ENCODE assay signal across 8 mouse cellular contexts in the genomic region with DNA sequence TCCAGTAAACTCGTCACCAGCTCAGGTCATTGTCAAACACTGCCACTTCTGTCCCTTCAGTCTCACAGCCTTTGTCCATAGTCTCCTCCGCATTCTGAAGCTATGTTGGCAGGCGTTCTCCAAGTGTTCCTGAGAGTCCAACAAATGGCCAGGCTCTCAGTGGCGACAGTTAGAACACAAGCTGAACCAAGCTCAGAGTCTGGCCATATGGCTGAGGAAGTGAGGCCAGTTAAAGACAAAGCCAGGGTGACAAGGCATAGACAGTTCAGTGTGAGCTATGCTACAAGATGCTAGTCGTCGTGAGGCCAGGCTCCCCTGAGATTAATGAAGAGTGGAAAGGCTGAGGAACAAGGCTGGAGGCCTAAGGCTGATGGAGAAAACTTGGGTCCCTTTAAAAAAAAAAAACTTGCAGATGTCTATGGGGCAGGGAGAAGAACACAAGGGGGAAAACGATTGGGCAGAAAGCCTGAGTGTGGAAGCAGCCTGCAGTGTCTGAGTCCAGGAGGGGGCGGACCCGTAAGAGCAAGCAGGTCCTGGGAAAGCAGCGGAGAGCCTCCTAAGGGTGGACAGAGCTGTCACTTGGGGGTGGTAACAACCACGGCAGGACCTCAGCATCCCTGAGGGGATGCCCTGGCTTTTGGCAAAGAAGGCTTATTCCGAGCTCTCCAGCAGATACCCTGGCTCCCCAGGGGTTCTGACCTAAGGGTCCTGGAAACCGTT. TPM values are rescaled to one million over a fixed set of nuclear protein-coding genes. Genes with fewer than 3 reads are reported as not detected.
DNase-seq lines count a peak whose midpoint lies in the region; ATAC-seq and TF ChIP-seq lines count a peak whose summit lies in the region.

No protein-coding gene starts in this region.

- peak; percentile 67 for DNase-seq in embryo, embryonic 10 days (ENCODE audit: low spot score)
- DNase-seq in embryo, embryonic 9.5 days (ENCODE audit: extremely low spot score) = no peak
- DNase-seq in cerebellum, adult 2 months = peak; percentile 69 to 86
- DNase-seq in lung, postnatal 0 days (ENCODE audit: low spot score) = peak; percentile 62
- no peak for DNase-seq in frontal cortex, postnatal 25 days (ENCODE audit: low spot score in 2 of 2)
- DNase-seq in urinary bladder, adult 18-20 months (ENCODE audit: low spot score in 2 of 2) = no peak

- no peak for TF ChIP-seq POLR2A in cerebellum, adult 2 months (IDR thresholded peaks at IDR 0.05; ENCODE audit: borderline replicate concordance, insufficient read depth, low read length)

- peaks cover 7% of the 10 kb centered on the region for H3K4me1 ChIP-seq in cerebellum, adult 2 months (ENCODE audit: control insufficient read depth, insufficient read depth, low read length)
- peaks cover 27% of the 10 kb centered on the region for H3K4me1 ChIP-seq in heart, embryonic 13.5 days
- H3K4me1 ChIP-seq in lung, postnatal 0 days (ENCODE audit: insufficient read depth, low read depth, low read length) = peaks cover 10% of the 10 kb centered on the region; the same call in 1 of the 2 replicates

- WGBS in cerebellum, adult 2 months = 15% methylated on average over 13 of the region's 13 CpGs
- WGBS in heart, embryonic 13.5 days = 23% methylated on average over 13 of the region's 13 CpGs
- WGBS in lung, postnatal 0 days = 29% methylated on average over 13 of the region's 13 CpGs

- H3K9ac ChIP-seq in heart, embryonic 13.5 days = peak overlapping the region; percentile 25; the same call in 1 of the 2 replicates
- no peak overlapping the region for H3K9ac ChIP-seq in lung, postnatal 0 days (replicated peaks; ENCODE audit: low read depth)

- H3K9me3 ChIP-seq in heart, embryonic 13.5 days = no peaks in the 10 kb centered on the region
- no peaks in the 10 kb centered on the region for H3K9me3 ChIP-seq in lung, postnatal 0 days (ENCODE audit: low read length)

- H3K27ac ChIP-seq in cerebellum, adult 2 months (ENCODE audit: insufficient read depth, low read length) = no peak overlapping the region
- peak overlapping the region; percentile 63 for H3K27ac ChIP-seq in heart, embryonic 13.5 days (replicated peaks)
- no peak overlapping the region for H3K27ac ChIP-seq in lung, postnatal 0 days (ENCODE audit: low read length)

- TF ChIP-seq EP300 in lung, postnatal 0 days (IDR thresholded peaks at IDR 0.05) = no peak

- no peak overlapping the region for H3K4me3 ChIP-seq in cerebellum, adult 2 months (replicated peaks; ENCODE audit: insufficient read depth, low read depth, low read length)
- peak overlapping the region; percentile 8; the same call in 1 of the 2 replicates for H3K4me3 ChIP-seq in heart, embryonic 13.5 days
- no peak overlapping the region for H3K4me3 ChIP-seq in lung, postnatal 0 days (ENCODE audit: low read depth, low read length)

- no peaks in the 10 kb centered on the region for H3K36me3 ChIP-seq in heart, embryonic 13.5 days
- no peaks in the 10 kb centered on the region for H3K36me3 ChIP-seq in lung, postnatal 0 days (ENCODE audit: insufficient read depth, low read length)

- no peak for TF ChIP-seq CTCF in cerebellum, adult 2 months (IDR thresholded peaks at IDR 0.05; ENCODE audit: borderline replicate concordance, insufficient read depth, low read depth, low read length)
- peak; percentile 48 for TF ChIP-seq CTCF in lung, postnatal 0 days (IDR thresholded peaks at IDR 0.05)

- no peaks in the 10 kb centered on the region for H3K27me3 ChIP-seq in cerebellum, adult 2 months (ENCODE audit: control insufficient read depth, insufficient read depth, low read length)
- H3K27me3 ChIP-seq in heart, embryonic 13.5 days (replicated peaks) = no peaks in the 10 kb centered on the region; the same call in 1 of the 2 replicates
- no peaks in the 10 kb centered on the region for H3K27me3 ChIP-seq in lung, postnatal 0 days (replicated peaks; ENCODE audit: insufficient read depth, low read length)

- peak overlapping the region; percentile 53 for H3K4me2 ChIP-seq in heart, embryonic 13.5 days
- H3K4me2 ChIP-seq in lung, postnatal 0 days (replicated peaks; ENCODE audit: low read depth, low read length) = no peak overlapping the region; the same call in 1 of the 2 replicates

- ATAC-seq in heart, embryonic 13.5 days (ENCODE audit: extremely low read depth, insufficient number of reproducible peaks, low FRiP score, low TSS enrichment) = no peak
- peak; percentile 58 for ATAC-seq in lung, postnatal 0 days
- no peak for ATAC-seq in monocyte, adult 5-6 weeks (replicated peaks; ENCODE audit: insufficient number of reproducible peaks, low FRiP score, low TSS enrichment, poor library complexity, severe bottlenecking)

RNA-seq across cellular contexts. Expression of a gene that starts 36.9 kb away (rescaled TPM):
- 258 and 268 TPM in 2 replicates for polyA plus RNA-seq in cerebellum, adult 2 months (2012; rRNA removed)
- 245 and 277 TPM in 2 replicates for polyA plus RNA-seq in heart, embryonic 13.5 days (2015; fragmentation: Nextera tagmentation; extraction: Ambion mirVana)
- 467 and 484 TPM in 2 replicates for polyA plus RNA-seq in lung, postnatal 0 days (2015; fragmentation: Nextera tagmentation; extraction: Ambion mirVana)
- 314 to 883 TPM (median 672 TPM) in 3 replicates for total RNA-seq in monocyte, adult 5-6 weeks (2017)

Comparison
In these comparisons a context has a peak if more than half of its experiments do, and no peak if none do; other contexts are left out.
1. DNase-seq: peak in embryo, embryonic 10 days (single experiment), cerebellum, adult 2 months (2 of 2) and lung, postnatal 0 days (single experiment); none in embryo, embryonic 9.5 days (single experiment), frontal cortex, postnatal 25 days (0 of 2) and urinary bladder, adult 18-20 months (0 of 2).